Mouse (Mus musculus) C2C12 (cell line): ENCODE data around the gene Saysd1.

Source experiments
- CEBPB ChIP-seq: IDR thresholded peaks from one replicate; pipeline ENCODE4 v1.6.1; 2011; ENCODE audit warnings: low read depth, mild to moderate bottlenecking, control low read depth, moderate library complexity
- CTCF ChIP-seq: IDR thresholded peaks from one replicate; pipeline ENCODE4 v1.5.1; 2011; ENCODE audit not compliant: control insufficient read depth, insufficient read depth, insufficient read length
- FOSL1 ChIP-seq: IDR thresholded peaks from one replicate; pipeline ENCODE4 v1.8.0; 2011; ENCODE audit warnings: mild to moderate bottlenecking, low read length; ENCODE audit not compliant: poor library complexity, insufficient read depth, severe bottlenecking
- MAX ChIP-seq: IDR thresholded peaks from one replicate; pipeline ENCODE4 v1.6.1; 2011; ENCODE audit warnings: mild to moderate bottlenecking, control low read depth
- MYOD1 ChIP-seq: IDR thresholded peaks from one replicate; pipeline ENCODE4 v1.6.1; 2011; ENCODE audit warnings: low read depth; ENCODE audit not compliant: control insufficient read depth, insufficient read length
- MYOG ChIP-seq: IDR thresholded peaks from one replicate; pipeline ENCODE4 v1.6.1; 2011; ENCODE audit not compliant: control insufficient read depth, insufficient read length; ENCODE audit errors: extremely low read depth
- USF1 ChIP-seq: IDR thresholded peaks from one replicate; pipeline ENCODE4 v1.6.1; 2011; ENCODE audit warnings: low read depth, mild to moderate bottlenecking, control low read depth, moderate library complexity

GRCm38 (mm10) chr14:20040976-20041375 is 97.4 kb downstream of the Saysd1 start:
- TF ChIP-seq USF1 (no peak), MAX (no peak), MYOG (no peak), CTCF (no peak), MYOD1 (no peak), CEBPB (no peak), FOSL1 (no peak)
